Mouse (Mus musculus): ENCODE results near the gene Cep350. TPM values are rescaled to one million over a fixed set of nuclear protein-coding genes. Genes with fewer than 3 reads are reported as not detected.

Gene Cep350
- 10 to 100 TPM; 41.8 to 49.7 TPM for total RNA-seq (2021)

DNA sequence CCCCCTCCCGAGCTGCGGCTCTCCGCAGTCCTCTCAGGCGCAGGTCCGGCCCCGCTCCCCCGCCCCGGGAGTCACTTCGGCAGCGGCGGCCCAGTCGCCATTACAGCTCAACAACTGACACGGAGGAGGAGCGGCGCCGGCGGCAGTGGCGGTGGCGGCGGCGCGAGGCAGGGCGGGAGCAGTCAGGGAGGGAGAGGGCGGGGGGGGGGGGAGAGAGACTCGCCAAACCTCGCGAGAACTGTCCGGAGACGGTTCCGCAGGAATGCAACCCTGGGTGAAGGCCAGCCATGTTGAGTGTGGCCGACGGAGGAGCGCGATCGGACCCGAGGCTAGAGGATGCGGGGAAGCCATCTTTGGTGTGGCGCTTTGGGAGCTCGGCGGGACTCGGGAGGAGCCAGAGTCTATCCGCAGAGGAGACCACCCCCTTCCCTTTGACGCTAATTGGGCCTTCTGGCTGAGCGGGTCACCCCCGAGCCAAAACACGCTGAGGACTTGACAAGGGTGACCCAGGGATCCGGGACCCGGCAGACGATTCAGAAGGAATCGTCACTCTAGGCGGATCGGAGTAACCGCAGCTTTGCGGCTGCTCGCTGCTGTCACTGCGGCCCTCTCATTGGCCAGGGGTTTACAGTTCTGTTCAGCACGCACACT is at the start of gene Cep350:
Gene Cep350, minus strand, starts transcription at position 188 of the 651 bp plus-strand sequence.
- peak; percentile 86 to 90 for DNase-seq (ENCODE audit: extremely low spot score in 1 of 2, low spot score in 1 of 2)

DNA sequence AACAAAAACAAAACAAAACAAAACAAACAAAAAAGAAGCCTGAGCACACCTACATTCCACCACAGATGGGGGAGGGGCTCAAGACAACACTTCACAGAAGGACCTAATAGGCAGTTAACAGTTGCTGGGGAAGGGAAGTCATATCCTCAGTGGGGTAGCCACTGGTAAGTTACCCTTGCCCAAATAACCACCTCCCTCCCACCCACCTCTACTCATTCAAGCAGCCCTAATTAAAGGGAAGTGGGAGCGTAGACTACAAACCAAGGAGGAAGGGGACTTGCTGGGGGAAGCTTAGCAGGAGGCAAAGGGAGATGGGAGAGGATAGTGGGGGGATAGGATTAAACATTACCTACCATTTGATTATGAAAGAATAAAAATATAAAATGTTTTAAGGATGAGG is 47.3 kb upstream of the Cep350 start:
- no peak for DNase-seq (ENCODE audit: extremely low spot score in 1 of 2, low spot score in 1 of 2)

DNA sequence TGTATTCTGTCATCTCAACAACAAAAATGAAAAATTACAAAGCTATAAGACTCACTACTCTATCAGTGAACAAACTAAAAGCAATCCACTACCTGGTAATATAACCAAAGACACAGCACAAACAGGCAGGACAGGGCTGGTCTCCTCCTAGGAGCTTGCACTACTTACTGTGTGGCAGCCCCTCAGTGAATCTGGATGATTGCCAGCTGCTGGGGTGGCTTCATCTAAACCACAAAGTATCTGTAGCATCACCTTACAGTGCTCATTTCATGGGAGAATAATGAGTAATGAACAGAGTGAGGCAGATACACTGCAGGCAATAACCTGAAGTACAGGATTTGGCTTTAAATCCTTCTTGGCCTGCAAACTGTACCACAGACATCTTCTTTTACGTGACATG is 46.7 kb upstream of the Cep350 start:
- no peak for DNase-seq (ENCODE audit: extremely low spot score in 1 of 2, low spot score in 1 of 2)

DNA sequence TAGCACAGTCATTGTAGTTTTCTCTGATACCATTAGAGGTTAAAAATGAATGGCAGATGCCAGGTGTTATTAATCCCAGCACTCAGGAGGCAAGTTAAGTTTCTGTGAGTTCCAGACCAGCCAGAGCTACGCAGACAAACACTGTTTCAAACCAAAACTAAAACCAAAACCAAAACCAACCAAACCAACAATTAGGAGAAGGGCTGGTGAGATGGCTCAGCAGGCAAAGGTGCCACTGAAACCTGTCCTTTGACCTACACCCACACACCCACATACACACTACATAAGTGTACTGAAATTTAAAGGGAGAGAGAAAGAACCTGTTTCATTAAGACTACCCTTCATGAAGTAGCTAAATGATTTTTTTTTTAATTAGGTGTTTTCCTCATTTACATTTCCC is 35.9 kb upstream of the Cep350 start:
- DNase-seq (ENCODE audit: extremely low spot score in 1 of 2, low spot score in 1 of 2), result no peak

DNA sequence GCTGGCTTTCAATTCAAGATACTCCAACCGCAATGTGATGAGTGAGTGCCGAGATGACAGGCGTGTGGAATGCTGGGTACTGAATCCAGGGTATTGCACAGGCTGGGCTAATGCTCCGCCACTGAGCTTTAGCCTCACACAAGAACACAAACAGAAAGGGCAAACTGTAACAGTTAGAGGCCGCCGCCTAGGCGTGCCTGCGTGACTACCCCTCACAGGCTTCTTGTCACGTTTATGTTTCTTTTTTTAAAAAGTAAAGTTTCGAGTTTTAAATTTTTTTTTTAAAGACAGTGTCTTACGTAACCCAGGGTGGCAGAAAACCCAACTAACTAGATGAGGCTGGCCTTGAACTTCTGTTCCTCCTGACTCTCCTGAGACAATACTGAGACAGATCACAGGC is 32.9 kb upstream of the Cep350 start:
- DNase-seq (ENCODE audit: extremely low spot score in 1 of 2, low spot score in 1 of 2), result no peak

DNA sequence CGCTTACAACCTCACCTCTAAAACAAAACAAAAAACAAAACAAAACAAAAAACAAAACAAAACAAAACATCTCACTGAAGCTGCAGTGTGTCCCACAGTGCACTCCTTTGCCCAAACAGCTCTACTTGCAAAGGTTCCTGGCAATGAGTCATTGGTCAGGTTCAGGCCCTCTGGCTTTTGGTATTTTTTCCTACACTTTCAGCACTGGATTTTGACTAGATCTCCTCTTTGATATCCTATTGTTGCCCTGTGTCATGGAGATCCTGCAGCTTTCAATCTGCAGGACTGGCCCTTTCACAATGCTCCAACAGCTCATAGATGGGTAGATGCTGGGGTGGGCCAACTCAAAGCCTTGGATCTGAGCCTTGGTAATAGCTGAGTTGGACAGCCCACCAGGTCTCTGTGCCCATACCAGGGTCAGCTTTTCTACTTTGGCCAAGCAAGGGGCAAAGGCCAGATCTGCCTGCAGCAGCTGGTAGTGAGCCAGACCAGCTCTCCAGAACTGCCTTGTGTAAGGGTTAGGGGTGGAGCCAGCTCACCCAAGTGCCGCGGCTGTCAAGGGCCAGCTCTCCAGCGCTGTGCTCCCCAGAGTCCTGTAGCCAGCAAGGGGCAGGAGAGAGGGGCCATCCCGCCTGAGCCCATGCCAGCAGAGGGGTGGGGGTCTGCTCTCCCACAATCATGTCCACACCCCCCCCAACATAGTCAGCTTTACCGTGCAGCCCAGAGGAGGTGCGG is 30.3 kb upstream of the Cep350 start:
- no peak for DNase-seq (ENCODE audit: extremely low spot score in 1 of 2, low spot score in 1 of 2)

DNA sequence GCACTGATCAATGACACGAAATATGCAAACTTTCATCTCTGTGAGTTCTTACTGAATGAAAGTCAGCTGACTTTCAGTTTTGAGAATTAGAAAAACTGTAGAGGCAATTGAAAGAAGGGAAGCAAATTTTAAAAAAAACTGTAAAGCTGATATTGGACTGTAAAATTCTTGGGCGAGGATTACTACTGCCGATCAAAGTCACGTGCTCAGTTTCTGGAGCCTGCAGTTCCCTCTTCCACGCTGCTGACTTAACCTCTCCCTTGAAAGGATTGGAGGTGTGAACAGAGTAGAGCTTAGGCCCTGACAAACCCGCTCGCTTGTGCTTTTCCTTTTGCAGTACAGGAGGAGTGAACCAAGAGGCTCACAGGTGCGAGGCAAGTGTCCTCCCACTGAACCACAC is 29.3 kb upstream of the Cep350 start:
- DNase-seq (ENCODE audit: extremely low spot score in 1 of 2, low spot score in 1 of 2), result no peak

DNA sequence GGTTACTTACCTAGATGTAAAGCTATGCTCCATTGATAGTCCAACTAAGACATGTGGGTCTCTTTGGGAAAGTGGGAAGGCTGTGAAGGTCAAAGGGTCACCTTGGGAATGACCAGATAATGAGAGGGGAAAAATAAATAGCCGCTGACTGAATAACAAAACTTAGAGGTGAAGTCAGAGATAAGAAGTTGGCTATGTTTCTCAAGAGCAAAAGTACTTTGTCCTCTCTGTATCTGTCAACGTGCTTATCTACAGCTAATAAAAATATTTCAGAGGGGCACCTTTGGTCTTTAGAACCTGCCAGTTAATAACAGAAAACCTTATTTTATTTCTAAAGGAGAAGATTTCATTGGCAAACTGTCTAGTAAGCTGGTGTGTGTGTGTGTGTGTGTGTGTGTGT is 22.6 kb upstream of the Cep350 start:
- no peak for DNase-seq (ENCODE audit: extremely low spot score in 1 of 2, low spot score in 1 of 2)

DNA sequence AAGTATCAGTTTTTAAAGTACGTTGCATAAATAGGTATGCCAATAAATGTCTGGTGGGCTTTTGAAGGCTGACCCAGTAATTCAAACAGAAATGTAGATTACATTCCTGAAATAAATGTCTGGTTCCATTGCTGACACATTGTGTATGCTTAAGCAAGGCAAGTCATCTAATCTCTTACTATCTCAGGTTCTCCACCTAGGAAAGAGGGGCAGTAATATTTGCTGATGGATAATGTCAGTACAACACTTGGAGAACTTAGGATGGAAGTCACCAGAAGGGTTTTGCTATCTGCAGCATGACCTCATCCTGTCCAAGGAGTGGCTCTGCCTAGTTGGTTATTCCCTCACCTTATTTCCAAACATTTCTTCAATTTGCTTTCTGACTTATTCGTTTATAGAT is 21.5 kb upstream of the Cep350 start:
- DNase-seq (ENCODE audit: extremely low spot score in 1 of 2, low spot score in 1 of 2), result no peak

DNA sequence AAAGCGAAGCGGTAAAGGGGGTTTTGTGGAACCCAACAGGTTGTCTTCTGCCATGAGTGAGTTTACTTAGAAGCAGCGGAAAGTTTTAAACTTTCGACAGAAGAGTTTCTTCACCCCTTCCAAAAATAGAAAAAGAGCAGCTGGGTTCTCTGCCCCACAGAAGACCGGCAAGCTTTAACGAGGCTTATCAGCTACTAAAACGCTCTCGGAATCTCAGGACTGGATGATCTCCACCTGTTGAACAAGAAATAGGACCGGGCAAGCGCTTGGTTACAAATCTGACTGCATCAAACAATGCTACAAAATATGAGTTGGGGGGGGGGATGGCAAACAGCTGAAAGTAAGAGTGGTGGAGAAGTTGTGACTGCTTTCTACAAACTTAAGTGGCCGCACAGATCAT is 17.3 kb upstream of the Cep350 start:
- no peak for DNase-seq (ENCODE audit: extremely low spot score in 1 of 2, low spot score in 1 of 2)

DNA sequence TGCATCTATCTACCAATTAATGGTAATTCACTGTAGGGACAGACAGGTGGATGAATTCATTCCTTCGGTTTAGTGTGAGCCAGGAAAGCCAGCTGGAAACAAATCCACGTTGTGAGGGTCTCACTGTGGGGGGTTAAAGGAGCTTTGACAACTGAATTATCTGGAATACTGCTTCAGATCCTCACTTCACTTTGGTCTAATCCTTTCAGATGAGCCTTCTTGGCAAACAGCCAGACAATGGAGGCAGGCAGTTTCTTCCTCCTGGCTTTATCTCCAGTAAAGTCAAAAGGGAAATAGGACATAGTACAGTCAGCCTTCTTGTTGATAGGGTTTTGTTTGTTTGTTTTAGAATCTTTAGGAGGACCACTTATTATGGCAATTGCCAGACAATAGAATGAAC is 16.3 kb upstream of the Cep350 start:
- no peak for DNase-seq (ENCODE audit: extremely low spot score in 1 of 2, low spot score in 1 of 2)

DNA sequence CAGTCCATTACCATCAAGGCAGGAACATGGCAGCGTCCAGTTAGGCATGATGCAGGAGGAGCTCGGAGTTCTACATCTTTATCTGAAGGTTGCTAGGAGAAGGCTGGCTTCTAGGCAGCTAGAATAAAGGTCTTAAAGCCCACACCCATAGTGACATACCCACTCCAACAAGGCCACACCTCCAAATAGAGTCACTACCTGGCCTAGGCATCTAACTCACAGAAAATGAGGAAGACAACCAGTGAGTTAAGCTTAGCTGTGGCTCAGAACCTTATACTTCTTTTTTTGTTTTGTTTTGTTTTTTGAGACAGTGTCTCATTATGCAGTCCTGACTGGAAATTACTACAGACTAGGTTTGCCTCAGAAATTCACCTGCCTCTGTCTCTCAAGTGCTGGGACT is 14.6 kb upstream of the Cep350 start:
- no peak for DNase-seq (ENCODE audit: extremely low spot score in 1 of 2, low spot score in 1 of 2)

DNA sequence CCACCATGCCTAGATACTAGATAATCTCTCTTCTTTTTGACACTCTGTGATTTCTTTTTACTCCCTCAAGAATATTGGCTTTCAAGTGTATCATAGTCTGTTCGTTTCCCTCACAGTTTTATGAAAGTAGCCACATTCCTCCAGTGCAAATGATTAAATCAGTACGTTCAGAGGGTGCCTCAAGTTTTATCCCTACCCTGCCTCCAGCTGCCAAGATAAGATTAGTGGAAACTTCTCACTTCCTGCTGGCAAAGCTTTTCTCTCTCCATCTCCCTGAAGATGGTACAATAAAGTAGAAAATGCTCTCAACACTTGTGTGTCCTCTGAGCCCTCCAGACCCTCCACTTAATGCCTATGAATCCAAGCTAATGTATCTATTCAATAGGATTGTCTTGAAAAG is 1.9 kb upstream of the Cep350 start:
- DNase-seq (ENCODE audit: extremely low spot score in 1 of 2, low spot score in 1 of 2), result no peak

DNA sequence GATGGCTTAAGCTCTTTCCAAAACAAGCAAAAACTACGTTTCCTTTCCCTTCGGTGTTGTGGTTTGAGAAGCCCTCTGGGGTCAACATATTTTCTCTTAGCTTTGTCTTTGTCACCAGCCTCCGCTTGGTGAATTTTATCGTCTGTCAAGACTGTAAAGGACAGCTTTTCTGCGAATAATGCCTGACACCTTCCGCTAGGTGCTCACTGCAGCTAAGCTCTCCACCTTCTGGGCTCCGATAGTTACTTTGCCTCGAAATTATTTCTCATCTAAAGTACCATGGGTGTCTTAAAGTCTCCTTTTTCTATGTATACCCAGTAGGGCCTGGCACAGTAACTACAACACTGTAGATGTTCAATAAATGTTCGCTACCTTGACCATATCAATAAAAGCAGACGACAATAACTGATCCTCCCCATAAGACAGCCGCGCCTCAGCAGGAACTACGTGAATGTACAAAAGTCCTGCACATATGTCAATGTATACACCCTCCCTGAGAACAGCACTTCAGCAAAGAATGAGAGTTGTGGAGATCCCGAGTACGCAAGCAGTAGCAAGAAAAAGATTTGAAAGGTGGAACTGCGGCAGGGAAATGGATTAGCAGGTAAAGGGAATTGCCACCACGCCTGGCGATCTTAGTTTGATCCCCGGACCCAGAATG is 794 bp upstream of the Cep350 start:
- peak; percentile 11 for DNase-seq (ENCODE audit: extremely low spot score in 1 of 2, low spot score in 1 of 2)

DNA sequence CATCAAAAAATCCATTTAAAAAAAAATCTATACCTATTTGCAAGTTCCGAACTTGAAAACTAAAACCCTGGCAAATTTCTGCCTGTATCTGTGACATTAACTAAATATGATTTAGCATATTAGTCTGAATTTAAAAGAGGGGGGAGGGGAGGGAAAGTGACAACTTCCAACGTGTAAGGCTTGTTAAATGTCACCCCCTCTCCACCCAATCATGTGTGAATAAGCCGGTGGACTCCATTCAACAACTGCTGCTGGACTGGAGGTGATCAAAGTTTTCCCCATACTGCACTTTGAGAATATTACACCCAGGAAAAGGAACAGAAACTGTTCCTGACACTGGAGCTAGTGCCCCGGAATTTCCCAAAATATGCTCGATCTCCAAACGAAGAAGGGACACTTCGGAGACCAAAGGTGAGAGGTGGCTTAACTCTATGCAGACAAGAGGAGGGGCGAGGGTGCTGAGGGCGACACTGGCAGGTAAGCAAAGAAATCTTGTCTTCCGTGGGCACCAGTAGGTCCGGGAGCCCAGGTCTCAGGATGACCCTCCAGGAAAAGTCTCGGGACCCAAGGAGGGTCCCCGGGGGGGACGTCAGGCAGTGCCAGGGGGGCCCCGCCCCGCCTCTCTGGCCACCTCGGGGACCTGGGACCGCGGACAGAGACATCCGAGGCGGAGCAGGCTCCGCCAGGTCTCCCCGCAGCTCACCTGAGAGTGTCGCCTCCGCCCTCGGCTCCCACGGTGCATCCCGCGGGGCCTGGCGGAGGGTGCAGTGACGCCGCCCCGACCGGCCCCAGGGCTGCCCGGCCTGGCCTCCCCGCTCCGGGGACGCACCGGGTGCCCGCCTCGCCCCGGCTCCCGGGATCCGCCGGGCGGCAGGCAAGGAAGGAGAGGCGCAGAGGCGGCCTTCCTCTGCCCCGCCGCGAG is 648 bp downstream of the Cep350 start:
- peak in 1 of 2 experiments; percentile 16 for DNase-seq (ENCODE audit: extremely low spot score in 1 of 2, low spot score in 1 of 2)

DNA sequence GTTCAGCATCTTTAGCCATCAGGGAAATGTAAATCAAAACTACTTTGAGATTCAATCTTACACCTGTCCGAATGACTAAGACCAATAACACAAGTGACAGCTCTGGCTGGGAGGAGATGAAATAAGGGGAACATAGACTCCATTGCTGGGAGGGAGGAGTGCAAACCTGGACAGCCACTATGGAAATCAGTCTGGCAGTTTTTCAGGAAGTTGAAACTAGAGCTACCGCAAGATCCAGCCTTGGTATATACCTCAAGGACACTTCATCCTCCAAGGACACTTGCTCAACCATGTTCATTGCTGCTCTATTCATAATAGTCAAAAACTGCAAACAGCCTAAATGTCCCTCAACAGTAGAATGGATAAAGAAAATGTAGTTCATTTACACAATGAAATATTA is 23.9 kb downstream of the Cep350 start:
- no peak for DNase-seq (ENCODE audit: extremely low spot score in 1 of 2, low spot score in 1 of 2)

DNA sequence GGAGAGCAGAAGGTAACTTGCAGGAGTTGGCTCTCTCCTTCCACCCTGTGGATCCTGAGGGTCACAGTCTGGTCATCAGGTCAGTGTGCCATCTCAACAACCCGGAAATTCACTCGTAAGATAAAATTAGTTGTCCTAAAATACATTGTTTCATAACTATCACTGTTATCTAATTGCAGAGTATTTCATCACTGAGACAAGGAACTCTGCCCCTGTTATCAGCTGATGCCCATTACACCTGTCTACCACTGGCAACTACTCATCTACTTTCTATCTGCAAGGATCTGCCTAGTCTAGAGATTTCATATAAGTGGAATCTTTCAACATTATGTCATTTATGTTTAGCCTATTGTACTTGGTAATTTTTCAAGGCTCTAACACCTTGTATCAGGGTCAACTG is 28.7 kb downstream of the Cep350 start:
- DNase-seq (ENCODE audit: extremely low spot score in 1 of 2, low spot score in 1 of 2), result no peak

DNA sequence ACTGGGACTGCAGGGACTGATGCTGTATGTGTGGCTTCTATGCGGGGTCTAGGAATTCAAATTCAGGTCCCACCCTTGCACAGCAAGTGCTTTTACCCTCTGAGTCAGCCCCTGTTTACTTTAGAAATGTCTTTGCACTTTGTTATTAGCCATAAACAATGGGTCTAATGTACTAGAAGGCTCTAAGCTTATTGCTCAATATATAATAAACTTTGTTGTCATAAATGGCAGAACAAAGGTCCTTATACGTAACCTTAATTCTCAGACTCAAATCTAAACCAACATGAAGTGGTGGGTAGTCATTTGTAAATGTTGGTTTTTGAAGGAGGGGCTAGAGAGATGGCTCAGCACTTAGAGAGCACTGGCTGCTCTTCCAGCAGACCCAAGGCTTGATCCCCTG is 35.6 kb downstream of the Cep350 start:
- DNase-seq (ENCODE audit: extremely low spot score in 1 of 2, low spot score in 1 of 2), result no peak

DNA sequence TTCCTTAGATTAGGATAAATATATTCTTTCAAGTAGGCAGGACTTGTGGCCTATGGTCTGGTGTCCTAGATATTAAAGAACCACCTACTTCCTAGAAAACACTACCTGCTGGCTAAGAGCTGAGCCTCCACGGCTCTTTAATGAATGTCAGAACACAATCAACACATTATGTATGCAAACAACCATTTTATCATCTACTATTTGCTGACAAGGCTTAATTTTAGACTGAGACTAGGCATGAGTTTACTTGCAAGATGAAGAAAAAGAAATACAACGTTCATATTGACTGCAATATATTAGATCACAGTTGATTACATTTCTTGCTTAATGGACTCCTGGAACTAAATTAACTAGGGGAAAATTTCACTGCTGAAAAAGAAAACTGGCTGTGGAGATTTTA is 38.4 kb downstream of the Cep350 start:
- DNase-seq (ENCODE audit: extremely low spot score in 1 of 2, low spot score in 1 of 2), result no peak

DNA sequence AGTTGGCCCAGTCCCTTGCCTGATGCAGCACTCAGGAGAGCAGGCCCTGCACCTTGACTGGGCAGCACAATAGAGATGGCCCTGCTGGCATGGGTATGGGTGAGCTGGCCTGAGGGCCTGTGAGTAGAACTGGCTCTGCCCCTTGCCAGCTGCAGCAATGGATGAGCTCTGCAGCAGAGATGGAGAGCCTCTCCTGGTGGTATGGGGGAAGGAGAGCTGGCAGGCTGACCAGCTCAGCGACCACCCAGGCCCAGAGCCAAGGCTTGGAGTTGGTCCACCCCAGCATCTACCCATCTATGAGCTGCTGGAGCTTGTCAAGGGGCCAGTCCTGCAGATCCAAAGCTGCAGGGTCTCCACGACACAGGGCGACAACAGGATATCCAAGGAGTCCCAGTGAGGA is 69.5 kb downstream of the Cep350 start:
- DNase-seq (ENCODE audit: extremely low spot score in 1 of 2, low spot score in 1 of 2), result no peak

DNA sequence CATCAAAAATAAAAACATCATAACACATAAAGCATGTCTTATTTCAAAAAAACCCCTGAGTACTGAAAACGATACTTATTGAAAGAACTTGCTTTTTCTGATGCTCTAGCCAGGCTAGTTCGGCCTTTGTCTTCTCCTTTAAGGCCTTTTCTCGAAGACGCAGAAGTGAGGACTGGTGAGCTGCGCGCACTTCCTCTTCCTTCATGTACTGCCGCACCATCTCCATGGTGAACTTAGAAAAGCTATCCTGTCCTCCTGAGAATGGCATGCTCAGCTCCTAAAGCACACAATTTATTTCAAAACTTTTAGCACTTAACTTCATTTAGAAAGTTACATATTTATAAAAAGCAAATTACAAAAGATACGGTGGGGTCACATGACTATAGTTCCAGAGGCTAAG is 71.7 kb downstream of the Cep350 start:
- DNase-seq (ENCODE audit: extremely low spot score in 1 of 2, low spot score in 1 of 2), result no peak
